Mouse (Mus musculus) left cerebral cortex, postnatal 14 days (tissue): Measurements from ENCODE around the gene Gadd45gip1. TPM values are rescaled to one million over a fixed set of nuclear protein-coding genes. Genes with fewer than 3 reads are reported as not detected.

Experiments
- microRNA-seq, 2 experiments: library from miRNA; unstranded; fragments of <30 nt; microRNA quantifications; one replicate each; pipeline ENCODE4 v1.2.0; 2022
- total RNA-seq, 2 experiments: library from RNA; stranded (reverse); gene quantifications; 2 replicates each; pipeline ENCODE4 v1.2.3; 2021

Gene Gadd45gip1
- total RNA-seq, 2 experiments from 2014 or later: 23.4 to 23.6 TPM

Small RNA genes lying within 50 kb of the gene (microRNA-seq; reads per million reads assigned to microRNA genes)
- 12.4 to 12.5 reads per million in 2 experiments for gene Mir7069

Other genes starting within 250 kb of the Gadd45gip1 start
- gene Ier2, start 168.7 kb upstream of the Gadd45gip1 start, total RNA-seq: 10 to 100 TPM; 12.6 to 14.8 TPM
- gene Trmt1, start 145.2 kb upstream of the Gadd45gip1 start, total RNA-seq: 10 to 100 TPM; 89.3 to 96.7 TPM
- 10 to 100 TPM; 90.2 to 91.9 TPM for gene Nacc1, start 143.7 kb upstream of the Gadd45gip1 start, total RNA-seq
- gene Lyl1, start 130.1 kb upstream of the Gadd45gip1 start, total RNA-seq: 1 to 10 TPM; 2.7 to 4.3 TPM
- gene G430095P16Rik, start 108.5 kb upstream of the Gadd45gip1 start, total RNA-seq: not detected
- 100 to 1,000 TPM; 402 to 429 TPM for gene Nfix, start 31.2 kb upstream of the Gadd45gip1 start, total RNA-seq
- gene Dand5, start 8.7 kb upstream of the Gadd45gip1 start, total RNA-seq: 1 to 10 TPM; 8.0 to 9.6 TPM
- 10 to 100 TPM; 59.5 to 72.0 TPM for gene Rad23a, start 9.1 kb downstream of the Gadd45gip1 start, total RNA-seq
- gene Calr, start 15.4 kb downstream of the Gadd45gip1 start, total RNA-seq: 100 to 1,000 TPM; 495 to 553 TPM
- 10 to 100 TPM; 50.1 to 51.6 TPM for gene Farsa, start 25.5 kb downstream of the Gadd45gip1 start, total RNA-seq
- 10 to 100 TPM; 11.5 to 13.4 TPM for gene Syce2, start 40.6 kb downstream of the Gadd45gip1 start, total RNA-seq
- 10 to 100 TPM; 36.5 to 38.9 TPM for gene Gcdh, start 62.4 kb downstream of the Gadd45gip1 start, total RNA-seq
- not detected for gene Klf1, start 70.4 kb downstream of the Gadd45gip1 start, total RNA-seq
- 1 to 10 TPM; 2.9 TPM for gene Dnase2a, start 77.0 kb downstream of the Gadd45gip1 start, total RNA-seq
- gene Mast1, start 105.8 kb downstream of the Gadd45gip1 start, total RNA-seq: 100 to 1,000 TPM; 139 to 146 TPM
- gene Rtbdn, start 115.5 kb downstream of the Gadd45gip1 start, total RNA-seq: 1 to 10 TPM; 1.6 to 2.1 TPM
- not detected for gene Gm49661, start 137.9 kb downstream of the Gadd45gip1 start, total RNA-seq
- gene Prdx2, start 138.1 kb downstream of the Gadd45gip1 start, total RNA-seq: 100 to 1,000 TPM; 402 to 429 TPM
- 10 to 100 TPM; 38.1 to 52.0 TPM for gene Rnaseh2a, start 138.2 kb downstream of the Gadd45gip1 start, total RNA-seq
- 10 to 100 TPM; 51.5 to 65.4 TPM for gene Junb, start 147.2 kb downstream of the Gadd45gip1 start, total RNA-seq
- gene Hook2, start 159.1 kb downstream of the Gadd45gip1 start, total RNA-seq: 1 to 10 TPM; 7.5 to 8.1 TPM
- gene Best2, start 183.0 kb downstream of the Gadd45gip1 start, total RNA-seq: not detected
- gene Asna1, start 193.8 kb downstream of the Gadd45gip1 start, total RNA-seq: 100 to 1,000 TPM; 116 to 117 TPM
- 100 to 1,000 TPM; 128 to 146 TPM for gene Trir, start 195.3 kb downstream of the Gadd45gip1 start, total RNA-seq
- gene Tnpo2, start 205.4 kb downstream of the Gadd45gip1 start, total RNA-seq: 100 to 1,000 TPM; 165 to 171 TPM
- 10 to 100 TPM; 38.3 to 39.9 TPM for gene Fbxw9, start 228.5 kb downstream of the Gadd45gip1 start, total RNA-seq
- not detected for gene Gm5741, start 236.5 kb downstream of the Gadd45gip1 start, total RNA-seq
- 10 to 100 TPM; 57.9 to 67.6 TPM for gene Dhps, start 240.2 kb downstream of the Gadd45gip1 start, total RNA-seq
- 10 to 100 TPM; 52.7 to 53.5 TPM for gene Wdr83os, start 249.2 kb downstream of the Gadd45gip1 start, total RNA-seq
- 10 to 100 TPM; 27.5 to 36.1 TPM for gene Wdr83, start 249.8 kb downstream of the Gadd45gip1 start, total RNA-seq